Mouse (Mus musculus) kidney, postnatal 0 days (tissue): ENCODE results near the gene Npas3. TPM values are rescaled to one million over a fixed set of nuclear protein-coding genes. Genes with fewer than 3 reads are reported as not detected.

ENCODE experiments used
- ATAC-seq: fragments of 200-750 bp; cut with Nextera tagmentation; replicated peaks from 2 replicates; pipeline ENCODE4 v1.8.0; 2017; ENCODE audit warnings: low read depth, moderate number of reproducible peaks, moderate TSS enrichment, moderate library complexity; ENCODE audit not compliant: low FRiP score
- DNase-seq: peaks from one replicate; pipeline ENCODE4 v3.0.0-alpha.2; 2016; ENCODE audit warnings: low spot score
- H3K27ac ChIP-seq: fragments of 300-500 bp; sonication (generic); 2 replicates; pipeline ENCODE4 v1.5.1; 2014; ENCODE audit warnings: mild to moderate bottlenecking
- H3K27me3 ChIP-seq: fragments of 300-500 bp; sonication (generic); 2 replicates; pipeline ENCODE4 v1.6.1; 2014; ENCODE audit warnings: low read length, mixed read lengths; ENCODE audit not compliant: insufficient read depth
- H3K36me3 ChIP-seq: fragments of 300-500 bp; sonication (generic); 2 replicates; pipeline ENCODE4 v1.6.1; 2014; ENCODE audit warnings: low read length, mixed read lengths; ENCODE audit not compliant: insufficient read depth
- H3K4me1 ChIP-seq: fragments of 300-500 bp; sonication (generic); replicated peaks from 2 replicates; pipeline ENCODE4 v1.6.1; 2014; ENCODE audit warnings: antibody characterized with exemption, low read length, mixed read lengths; ENCODE audit not compliant: insufficient read depth
- H3K4me2 ChIP-seq: fragments of 300-500 bp; sonication (generic); 2 replicates; pipeline ENCODE4 v1.6.1; 2014; ENCODE audit warnings: mild to moderate bottlenecking, low read length, moderate library complexity, mixed read lengths
- H3K4me3 ChIP-seq: fragments of 300-500 bp; sonication (generic); replicated peaks from 2 replicates; pipeline ENCODE4 v1.5.1; 2014; ENCODE audit warnings: low read depth, low read length
- H3K9ac ChIP-seq: fragments of 300-500 bp; sonication (generic); 2 replicates; pipeline ENCODE4 v1.6.1; 2014; ENCODE audit warnings: low read depth, low read length
- H3K9me3 ChIP-seq: fragments of 300-500 bp; sonication (generic); replicated peaks from 2 replicates; pipeline ENCODE4 v1.6.1; 2016; ENCODE audit warnings: low read length, inconsistent platforms, mixed read lengths
- CTCF ChIP-seq: IDR thresholded peaks from 2 replicates; pipeline ENCODE4 v1.5.1; 2016; ENCODE audit warnings: antibody characterized with exemption, low read depth, mild to moderate bottlenecking, moderate library complexity
- WGBS: fragments of 180-500 bp; shearing (Covaris S2); extraction: QIAGEN DNeasy Blood & Tissue Kit; methylation state at CpG from one replicate; pipeline ENCODE4 v1.1.7; 2014; 5-methylcytosine and 5-hydroxymethylcytosine counted together
- polyA plus RNA-seq: library from polyadenylated mRNA; unstranded; fragments of >200 nt; fragmentation: Nextera tagmentation; extraction: Ambion mirVana; gene quantifications from 2 replicates; pipeline ENCODE4 v1.2.1, GENCODE M21; 2015

Npas3 gene
- polyA plus RNA-seq, 1 experiment from 2014 or later: 1.2 TPM

GRCm38 (mm10) chr12:53246581-53247490 is 1.6 kb upstream of the Npas3 start:
- no peak for ATAC-seq

GRCm38 (mm10) chr12:53247491-53248035 is 914 bp upstream of the Npas3 start:
- H3K4me3 ChIP-seq: peak overlapping the region; percentile 41
- peak overlapping the region; percentile 78 for H3K4me2 ChIP-seq
- 1% methylated on average over 25 of the region's 25 CpGs for WGBS
- TF ChIP-seq CTCF: no peak
- no peak for DNase-seq
- ATAC-seq: no peak
- no peaks in the 10 kb centered on the region for H3K36me3 ChIP-seq
- H3K9me3 ChIP-seq: no peaks in the 10 kb centered on the region
- H3K9ac ChIP-seq: no peak overlapping the region
- no peak overlapping the region for H3K27ac ChIP-seq
- H3K27me3 ChIP-seq: peaks cover 53% of the 10 kb centered on the region
- H3K4me1 ChIP-seq: peaks cover 14% of the 10 kb centered on the region; the same call in 1 of the 2 replicates

More at GRCm38 (mm10) chr12:53246581-53247490, 1.6 kb upstream of the Npas3 start:
- Histone ChIP-seq H3K4me3 (peak overlapping the region; percentile 41), H3K4me1 (peaks cover 14% of the 10 kb centered on the region; the same call in 1 of the 2 replicates), H3K27me3 (peaks cover 53% of the 10 kb centered on the region), H3K9me3 (no peaks in the 10 kb centered on the region), H3K4me2 (peak overlapping the region; percentile 78), H3K9ac (no peak overlapping the region), H3K36me3 (no peaks in the 10 kb centered on the region), H3K27ac (no peak overlapping the region)
- TF ChIP-seq CTCF: no peak
- DNase-seq: no peak
- 2% methylated on average over 28 of the region's 28 CpGs for WGBS

- 2% methylated on average over 15 of the region's 15 CpGs for WGBS
- no peaks in the 10 kb centered on the region for H3K9me3 ChIP-seq
- peaks cover 53% of the 10 kb centered on the region for H3K27me3 ChIP-seq
- TF ChIP-seq CTCF: no peak
- no peaks in the 10 kb centered on the region for H3K36me3 ChIP-seq
- peak overlapping the region; percentile 78 for H3K4me2 ChIP-seq
- H3K4me3 ChIP-seq: peak overlapping the region; percentile 41
- no peak overlapping the region for H3K9ac ChIP-seq
- no peak overlapping the region for H3K27ac ChIP-seq
- H3K4me1 ChIP-seq: peaks cover 14% of the 10 kb centered on the region; the same call in 1 of the 2 replicates
- no peak for ATAC-seq
- no peak for DNase-seq
Measured at GRCm38 (mm10) chr12:53248796-53249195, 319 bp downstream of the Npas3 start.

GRCm38 (mm10) chr12:53251701-53252181 is 3.3 kb downstream of the Npas3 start:
- H3K4me2 ChIP-seq: peak overlapping the region; percentile 96
- ATAC-seq: peak; percentile 15

GRCm38 (mm10) chr12:53252213-53252571 is 3.7 kb downstream of the Npas3 start:
- peak overlapping the region; percentile 80 for H3K4me3 ChIP-seq
- H3K36me3 ChIP-seq: no peaks in the 10 kb centered on the region
- ATAC-seq (peak; percentile 48), DNase-seq (peak; percentile 46)
- peak overlapping the region; percentile 85 for H3K9ac ChIP-seq
- H3K27me3 ChIP-seq: peaks cover 30% of the 10 kb centered on the region
- H3K4me1 ChIP-seq: peaks cover 6% of the 10 kb centered on the region; the same call in 1 of the 2 replicates
- 0% methylated on average over 9 of the region's 23 CpGs for WGBS
- no peaks in the 10 kb centered on the region for H3K9me3 ChIP-seq
- H3K27ac ChIP-seq: 0 out of 2 replicates have a peak overlapping the region, but pooled peaks have one; percentile 72
- H3K4me2 ChIP-seq: peak overlapping the region; percentile 96
- TF ChIP-seq CTCF: no peak

More at GRCm38 (mm10) chr12:53251701-53252181, 3.3 kb downstream of the Npas3 start:
- H3K27ac ChIP-seq: no peak overlapping the region
- H3K9ac ChIP-seq: no peak overlapping the region
- WGBS: under 1% methylated on average over 10 of the region's 11 CpGs
- DNase-seq: peak; percentile 49
- no peaks in the 10 kb centered on the region for H3K9me3 ChIP-seq
- peak overlapping the region; percentile 80 for H3K4me3 ChIP-seq
- H3K36me3 ChIP-seq: no peaks in the 10 kb centered on the region
- H3K4me1 ChIP-seq: peaks cover 10% of the 10 kb centered on the region; the same call in 1 of the 2 replicates
- TF ChIP-seq CTCF: no peak
- peaks cover 35% of the 10 kb centered on the region for H3K27me3 ChIP-seq
